In the genomic region with DNA sequence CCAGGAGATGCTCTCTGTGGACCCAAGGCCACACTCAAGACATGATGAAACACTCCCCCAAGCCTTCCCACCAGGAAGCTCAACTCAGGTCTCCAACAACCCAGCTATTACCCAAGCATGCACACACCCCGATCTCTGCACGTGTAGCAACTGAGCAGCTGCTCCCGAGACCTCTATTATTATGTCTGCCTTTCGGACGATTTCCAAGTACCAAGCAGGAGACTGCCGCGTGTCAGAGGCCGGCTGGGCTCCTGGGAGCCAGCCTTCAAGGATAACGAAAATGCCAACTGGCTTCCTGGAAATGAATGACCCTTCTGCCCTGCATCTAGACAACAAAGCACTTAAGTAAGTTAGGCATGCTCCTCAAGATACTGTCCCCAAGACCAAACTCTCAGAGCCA, we compare ENCODE assay signal across 8 mouse cellular contexts. TPM values are rescaled to one million over a fixed set of nuclear protein-coding genes. Genes with fewer than 3 reads are reported as not detected.
DNase-seq lines count a peak whose midpoint lies in the region; ATAC-seq and TF ChIP-seq lines count a peak whose summit lies in the region.

No protein-coding gene starts in this region.

- H3K4me1 ChIP-seq in testis, adult 2 months (ENCODE audit: control insufficient read depth, insufficient read depth, low read length), result peaks cover 25% of the 10 kb centered on the region
- H3K4me1 ChIP-seq in forebrain, postnatal 0 days (ENCODE audit: insufficient read depth), result peaks cover 14% of the 10 kb centered on the region; the same call in 1 of the 2 replicates
- peaks cover 14% of the 10 kb centered on the region for H3K4me1 ChIP-seq in limb, embryonic 14.5 days (ENCODE audit: control insufficient read depth, insufficient read depth, low read length)
- H3K4me1 ChIP-seq in stomach, postnatal 0 days (replicated peaks; ENCODE audit: control insufficient read depth, insufficient read depth), result no peaks in the 10 kb centered on the region

- TF ChIP-seq EP300 in stomach, postnatal 0 days (optimal IDR thresholded peaks at IDR 0.05), result no peak

- peak overlapping the region; percentile 46 for H3K4me3 ChIP-seq in testis, adult 2 months (ENCODE audit: control insufficient read depth, low read depth, low read length)
- peak overlapping the region; percentile 88 for H3K4me3 ChIP-seq in forebrain, postnatal 0 days (ENCODE audit: low read depth, low read length)
- H3K4me3 ChIP-seq in limb, embryonic 14.5 days (replicated peaks; ENCODE audit: low read length), result peak overlapping the region; percentile 78
- peak overlapping the region; percentile 75 for H3K4me3 ChIP-seq in stomach, postnatal 0 days (ENCODE audit: low read depth, low read length)

- no peaks in the 10 kb centered on the region for H3K9me3 ChIP-seq in forebrain, postnatal 0 days (ENCODE audit: low read length)
- peaks cover 8% of the 10 kb centered on the region; the same call in 1 of the 2 replicates for H3K9me3 ChIP-seq in limb, embryonic 14.5 days (ENCODE audit: control insufficient read depth, low read length)
- H3K9me3 ChIP-seq in stomach, postnatal 0 days (ENCODE audit: control insufficient read depth, low read length), result no peaks in the 10 kb centered on the region

- TF ChIP-seq POLR2A in testis, adult 2 months (IDR thresholded peaks at IDR 0.05; ENCODE audit: control insufficient read depth, low read depth, low read length), result no peak
- no peak for TF ChIP-seq POLR2A in limb, embryonic 14.5 days (IDR thresholded peaks at IDR 0.05; ENCODE audit: borderline replicate concordance, extremely low read depth, insufficient read depth, insufficient read length)

- no peak for TF ChIP-seq CTCF in testis, adult 2 months (IDR thresholded peaks at IDR 0.05; ENCODE audit: control insufficient read depth, insufficient read depth, insufficient replicate concordance, low read depth, low read length)
- no peak for TF ChIP-seq CTCF in forebrain, postnatal 0 days (IDR thresholded peaks at IDR 0.05; ENCODE audit: low read depth)
- no peak for TF ChIP-seq CTCF in stomach, postnatal 0 days (IDR thresholded peaks at IDR 0.05; ENCODE audit: low read depth)

- H3K27ac ChIP-seq in testis, adult 2 months (ENCODE audit: control insufficient read depth, insufficient read depth, low read depth, low read length), result no peak overlapping the region
- H3K27ac ChIP-seq in forebrain, postnatal 0 days (ENCODE audit: low read depth, low read length), result 0 out of 2 replicates have a peak overlapping the region, but pooled peaks have one; percentile 21
- peak overlapping the region; percentile 95 for H3K27ac ChIP-seq in limb, embryonic 14.5 days (replicated peaks; ENCODE audit: low read depth, low read length)
- H3K27ac ChIP-seq in stomach, postnatal 0 days (replicated peaks), result peak overlapping the region; percentile 86

- DNase-seq in testis, postnatal 10 days (ENCODE audit: low spot score), result no peak
- peak; percentile 16 for DNase-seq in forebrain, postnatal 0 days
- DNase-seq in limb, embryonic 14.5 days (ENCODE audit: low spot score), result no peak
- DNase-seq in stomach, postnatal 0 days (ENCODE audit: low spot score), result no peak
- DNase-seq in cerebellum, postnatal 4 days (ENCODE audit: low spot score in 2 of 2), result no peak
- DNase-seq in thymus, postnatal 14 days, result no peak

- H3K27me3 ChIP-seq in testis, adult 2 months (ENCODE audit: control insufficient read depth, insufficient read depth, low read length), result no peaks in the 10 kb centered on the region
- H3K27me3 ChIP-seq in forebrain, postnatal 0 days (ENCODE audit: insufficient read depth, low read length), result no peaks in the 10 kb centered on the region
- H3K27me3 ChIP-seq in limb, embryonic 14.5 days (ENCODE audit: control insufficient read depth, insufficient read depth, low read length), result no peaks in the 10 kb centered on the region
- H3K27me3 ChIP-seq in stomach, postnatal 0 days (ENCODE audit: control insufficient read depth, insufficient read depth, low read length), result no peaks in the 10 kb centered on the region

- peak overlapping the region; percentile 78 for H3K4me2 ChIP-seq in forebrain, postnatal 0 days (ENCODE audit: low read depth)
- peak overlapping the region; percentile 68 for H3K4me2 ChIP-seq in limb, embryonic 14.5 days (replicated peaks; ENCODE audit: low read depth, low read length, severe bottlenecking)
- peak overlapping the region; percentile 92 for H3K4me2 ChIP-seq in stomach, postnatal 0 days (replicated peaks; ENCODE audit: low read depth)

- WGBS in forebrain, postnatal 0 days, result 18% methylated on average over 9 of the region's 9 CpGs
- WGBS in limb, embryonic 14.5 days, result 33% methylated on average over 9 of the region's 9 CpGs
- 17% methylated on average over 9 of the region's 9 CpGs for WGBS in stomach, postnatal 0 days

- H3K9ac ChIP-seq in forebrain, postnatal 0 days, result peak overlapping the region; percentile 98
- H3K9ac ChIP-seq in limb, embryonic 14.5 days (ENCODE audit: low read depth, low read length, severe bottlenecking), result 0 out of 2 replicates have a peak overlapping the region, but pooled peaks have one; percentile 4
- H3K9ac ChIP-seq in stomach, postnatal 0 days (ENCODE audit: low read length), result peak overlapping the region; percentile 89

- H3K36me3 ChIP-seq in testis, adult 2 months (ENCODE audit: control insufficient read depth, insufficient read depth, low read length), result no peaks in the 10 kb centered on the region
- peaks cover 4% of the 10 kb centered on the region; the same call in 1 of the 2 replicates for H3K36me3 ChIP-seq in forebrain, postnatal 0 days (ENCODE audit: insufficient read depth)
- H3K36me3 ChIP-seq in limb, embryonic 14.5 days (ENCODE audit: control insufficient read depth, insufficient read depth, low read length), result peaks cover 20% of the 10 kb centered on the region
- 0 out of 2 replicates have a peak, but pooled peaks cover 2% of the 10 kb centered on the region for H3K36me3 ChIP-seq in stomach, postnatal 0 days (ENCODE audit: control insufficient read depth, insufficient read depth, low read length)

- ATAC-seq in forebrain, postnatal 0 days, result no peak
- no peak for ATAC-seq in limb, embryonic 14.5 days (ENCODE audit: low FRiP score, low read depth)
- 0 out of 2 replicates have a peak, but pooled peaks have one; percentile 13 for ATAC-seq in stomach, postnatal 0 days (ENCODE audit: low FRiP score, low TSS enrichment)
- no peak for ATAC-seq in activated CD4-positive, CD25-positive, alpha-beta regulatory T cell, adult 4 months

RNA-seq across cellular contexts. Expression of a gene that starts 2.1 kb away (rescaled TPM):
- polyA plus RNA-seq in testis, adult 2 months (2012; rRNA removed), result 29.1 and 40.3 TPM in 2 replicates
- total RNA-seq in forebrain, postnatal 0 days (2014; rRNA removed), result 33.9 and 47.1 TPM in 2 replicates
- polyA plus RNA-seq in forebrain, postnatal 0 days (2015; fragmentation: Nextera tagmentation; extraction: Ambion mirVana), result 41.2 and 53.6 TPM in 2 replicates
- 99.0 and 113 TPM in 2 replicates for polyA plus RNA-seq in limb, embryonic 14.5 days (2012; rRNA removed)
- 100 and 103 TPM in 2 replicates for polyA plus RNA-seq in limb, embryonic 14.5 days (2014; fragmentation: Nextera tagmentation; extraction: Ambion mirVana)
- polyA plus RNA-seq in stomach, postnatal 0 days (2015; fragmentation: Nextera tagmentation; extraction: Ambion mirVana), result 42.4 and 47.0 TPM in 2 replicates
- polyA plus RNA-seq in activated CD4-positive, CD25-positive, alpha-beta regulatory T cell, adult 4 months (2017; shearing (Covaris generic)), result 1 to 10 TPM; 7.5 to 7.9 TPM

Comparison
In these comparisons a context has a peak if more than half of its experiments do, and no peak if none do; other contexts are left out.
1. H3K9ac ChIP-seq: peak in every context shown above with its lines; median percentile 98 in forebrain, postnatal 0 days; 89 in stomach, postnatal 0 days; 4 in limb, embryonic 14.5 days.